Mouse (Mus musculus) monocyte, adult 2 months (primary cell): ENCODE measurements around the gene Spo11.
A peak's percentile ranks its signal among the peaks of the same experiment; 100 is the strongest.

Experiments used
- DNase-seq, 2 experiments: peaks; one replicate each; pipeline ENCODE4 v3.0.0; 2022; ENCODE audit warnings: low spot score in 2 of 2, low read depth in 1 of 2

Spo11 gene

GRCm38 (mm10) chr2:172958579-172958978 is 18.9 kb upstream of the Spo11 start:
- no peak for DNase-seq

DNA sequence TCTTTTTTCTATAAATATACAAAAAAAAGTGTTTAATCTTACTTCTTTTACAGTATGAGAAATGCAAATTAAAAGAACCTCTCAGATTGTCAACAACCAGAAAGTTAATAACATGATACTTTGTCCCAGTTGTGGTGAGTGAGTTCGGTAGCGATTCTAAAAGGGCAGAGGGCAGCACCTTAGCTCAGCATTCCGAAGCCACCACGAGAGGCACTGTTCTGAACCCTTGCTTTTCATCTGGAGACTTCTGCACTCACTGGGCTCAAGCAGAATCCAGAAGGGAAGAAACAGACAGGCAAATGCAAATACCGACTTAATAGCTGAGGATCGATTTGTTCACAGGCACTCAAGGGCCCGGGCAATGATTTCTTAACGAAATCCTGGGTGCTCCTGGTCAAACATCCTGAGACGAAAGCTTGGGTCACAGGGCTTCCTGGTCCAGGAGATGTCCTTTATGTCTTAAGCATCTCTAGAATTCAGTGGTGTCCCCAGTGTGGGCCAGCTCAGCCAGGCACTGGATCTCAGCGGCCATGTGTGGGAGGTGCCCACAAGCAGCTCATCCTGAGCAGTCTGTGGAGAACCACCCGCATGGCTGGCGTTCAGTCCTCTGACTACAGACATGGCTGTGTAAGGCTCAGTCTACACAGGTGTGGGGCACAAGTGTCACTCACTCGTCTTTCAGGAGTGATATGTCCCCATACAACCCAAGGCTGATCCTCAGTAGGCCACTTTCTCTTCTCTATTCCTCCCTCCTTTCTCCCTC is 18.3 kb upstream of the Spo11 start:
- no peak for DNase-seq

- DNase-seq = no peak
Observed at GRCm38 (mm10) chr2:172960350-172960749, 17.1 kb upstream of the Spo11 start.

DNA sequence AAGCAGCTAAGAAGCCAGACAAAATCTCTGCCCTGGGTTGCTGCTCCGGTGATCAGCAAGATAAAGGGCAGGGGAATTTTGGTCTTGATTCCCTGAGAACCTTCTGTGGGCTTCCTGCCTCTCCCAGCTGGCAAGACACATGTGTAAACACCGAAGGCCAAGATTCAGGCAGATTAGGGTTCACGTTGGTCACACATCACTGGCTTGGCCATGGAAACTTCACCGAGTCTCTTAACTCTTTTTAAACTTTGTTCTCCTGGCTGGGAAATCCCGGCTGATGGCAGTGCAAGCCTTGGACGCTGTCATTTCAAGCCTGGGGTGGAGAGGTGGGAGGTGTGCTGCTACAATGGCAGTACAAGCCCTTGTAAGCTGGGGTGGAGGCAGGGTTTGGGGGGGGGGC is 16.3 kb upstream of the Spo11 start:
- DNase-seq = no peak

DNA sequence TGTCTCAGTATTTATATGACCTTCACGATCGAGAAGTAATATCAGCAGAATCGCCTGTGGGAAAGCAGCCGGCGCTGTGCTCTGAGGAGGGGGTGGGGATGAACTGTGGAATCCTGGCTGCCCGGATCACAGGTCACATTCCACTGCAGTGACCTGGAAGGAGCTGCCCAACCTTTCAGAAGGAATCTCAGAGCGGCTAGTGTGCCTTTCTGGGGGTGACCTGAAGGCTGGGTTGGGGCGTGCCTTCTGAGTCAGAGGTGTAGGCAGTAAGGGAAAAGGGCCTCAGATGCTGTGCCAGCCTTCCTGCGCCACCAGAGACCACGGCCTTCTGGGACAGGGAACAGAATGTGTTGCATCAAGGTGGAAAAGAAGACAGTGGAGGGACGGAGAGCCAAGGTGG is 12.3 kb upstream of the Spo11 start:
- no peak for DNase-seq

DNA sequence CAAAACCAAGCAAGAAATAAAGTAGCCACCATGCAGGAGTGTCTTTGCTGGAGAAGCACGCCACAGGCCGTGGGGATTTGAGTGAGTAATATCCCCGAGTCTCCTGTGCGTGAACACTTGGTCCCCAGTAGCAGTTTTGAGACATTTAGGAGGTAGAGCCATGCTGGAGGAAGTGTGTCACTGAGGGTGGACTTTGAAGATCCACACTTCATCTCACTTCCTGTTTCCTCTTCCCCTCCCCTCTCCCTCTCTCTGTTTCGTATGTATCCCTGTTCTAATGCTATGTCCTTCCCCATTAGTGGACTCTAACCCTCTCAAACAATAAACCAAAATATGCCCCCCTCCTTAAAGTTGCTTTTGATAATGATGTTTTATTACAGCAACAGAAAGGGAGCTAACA is 11.0 kb upstream of the Spo11 start:
- no peak for DNase-seq

DNA sequence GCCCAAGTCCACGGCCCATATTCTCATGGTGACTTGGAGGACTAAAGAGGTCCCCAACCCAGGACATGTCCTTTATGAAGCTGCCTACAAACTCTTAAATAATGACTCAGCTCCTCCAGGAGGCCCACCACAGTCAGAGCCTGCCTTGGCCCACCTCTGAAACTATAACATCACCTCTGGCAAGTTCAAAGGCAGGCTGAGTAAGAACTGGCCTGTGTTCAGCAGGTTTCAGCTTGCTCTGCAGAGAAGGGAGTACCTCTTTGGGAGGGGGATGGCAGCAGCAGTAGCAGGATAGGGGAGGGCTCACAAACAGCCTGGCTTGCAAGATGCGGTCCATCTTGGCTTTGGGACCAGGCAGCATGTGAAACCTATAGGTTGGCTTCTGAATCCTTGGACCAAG is 5.6 kb upstream of the Spo11 start:
- DNase-seq = no peak

GRCm38 (mm10) chr2:172973806-172974565 is 3.5 kb upstream of the Spo11 start:
- DNase-seq = no peak

DNA sequence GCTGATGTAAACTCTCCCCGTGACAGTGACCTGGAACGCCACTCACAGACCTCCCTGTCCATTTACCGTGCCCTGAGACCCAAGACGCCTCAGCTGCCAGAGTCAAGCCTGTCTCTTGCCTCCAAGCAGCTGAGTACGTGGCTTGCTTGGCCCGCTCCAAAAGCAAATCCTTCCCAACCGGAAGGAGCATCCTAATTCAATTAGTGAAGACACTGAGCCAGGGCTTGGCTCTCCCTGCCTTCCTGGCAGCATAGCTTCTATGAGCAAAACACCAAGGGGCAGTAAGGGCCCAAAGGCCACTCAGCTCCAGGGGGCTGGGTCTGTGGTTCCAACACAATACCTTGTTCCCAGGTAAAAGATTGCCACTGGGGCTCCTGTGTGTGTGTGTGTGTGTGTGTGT is 2.8 kb upstream of the Spo11 start:
- DNase-seq = no peak

GRCm38 (mm10) chr2:172975159-172975558 is 2.3 kb upstream of the Spo11 start:
- no peak for DNase-seq

DNA sequence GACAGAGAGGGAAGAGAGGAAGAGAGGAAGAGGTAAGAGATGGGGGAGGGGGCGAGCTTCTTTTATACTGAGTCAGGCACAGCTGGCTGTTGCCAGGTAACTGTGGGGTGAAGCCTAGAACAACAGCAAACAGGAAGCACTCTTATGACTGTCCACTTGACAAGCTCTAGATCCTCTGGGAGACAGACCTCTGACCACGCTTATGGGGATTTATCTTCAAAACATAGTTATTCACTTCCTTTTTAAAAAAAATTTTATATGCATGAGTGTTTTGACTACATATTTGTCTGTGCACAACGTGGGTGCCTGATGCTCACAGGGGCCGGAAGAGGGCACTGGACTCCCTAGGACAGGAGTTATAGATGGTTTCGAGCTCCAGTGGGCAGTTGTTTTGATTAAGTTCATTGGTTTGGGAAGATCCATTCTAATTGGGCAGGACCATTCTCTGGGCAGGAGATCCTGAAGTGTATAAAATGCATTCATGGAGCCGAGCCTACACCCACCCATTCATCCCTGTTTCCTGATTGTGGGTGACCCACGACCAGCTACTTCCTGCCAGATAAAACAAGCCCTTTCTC is 750 bp upstream of the Spo11 start:
- no peak for DNase-seq

GRCm38 (mm10) chr2:172978131-172978633 is 682 bp downstream of the Spo11 start:
- DNase-seq = no peak

DNA sequence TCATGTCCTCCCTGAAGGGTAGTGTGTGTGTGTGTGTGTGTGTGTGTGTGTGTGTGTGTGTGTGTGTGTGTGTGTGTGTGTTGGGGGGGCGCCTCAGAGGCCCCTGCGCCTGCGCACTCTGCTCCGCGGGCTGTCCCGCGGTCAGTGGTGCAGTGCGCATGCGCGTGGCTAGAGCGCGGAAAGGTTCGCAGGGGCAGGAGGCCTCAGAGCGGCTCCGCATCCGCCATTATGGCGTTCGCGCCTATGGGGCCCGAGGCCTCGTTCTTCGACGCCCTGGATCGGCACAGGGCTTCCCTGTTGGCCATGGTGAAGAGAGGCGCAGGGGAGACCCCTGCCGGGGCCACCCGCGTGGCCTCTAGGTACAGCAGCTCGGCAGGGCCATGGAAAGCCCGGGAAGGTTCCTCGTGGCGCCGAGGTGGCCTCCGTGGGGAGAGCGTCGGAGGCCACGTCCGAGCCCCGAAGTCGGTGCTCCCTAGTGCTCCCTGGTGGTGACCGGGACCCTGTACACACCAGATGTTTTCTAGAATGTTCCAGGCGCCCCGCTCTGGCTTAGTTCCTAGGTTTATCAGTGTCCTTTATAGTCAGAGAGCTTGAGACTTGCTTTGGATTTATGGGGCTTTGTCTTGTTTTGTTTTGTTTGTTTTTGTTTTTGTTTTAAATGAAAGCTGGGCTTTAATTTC is 2.3 kb downstream of the Spo11 start:
- DNase-seq = no peak

DNA sequence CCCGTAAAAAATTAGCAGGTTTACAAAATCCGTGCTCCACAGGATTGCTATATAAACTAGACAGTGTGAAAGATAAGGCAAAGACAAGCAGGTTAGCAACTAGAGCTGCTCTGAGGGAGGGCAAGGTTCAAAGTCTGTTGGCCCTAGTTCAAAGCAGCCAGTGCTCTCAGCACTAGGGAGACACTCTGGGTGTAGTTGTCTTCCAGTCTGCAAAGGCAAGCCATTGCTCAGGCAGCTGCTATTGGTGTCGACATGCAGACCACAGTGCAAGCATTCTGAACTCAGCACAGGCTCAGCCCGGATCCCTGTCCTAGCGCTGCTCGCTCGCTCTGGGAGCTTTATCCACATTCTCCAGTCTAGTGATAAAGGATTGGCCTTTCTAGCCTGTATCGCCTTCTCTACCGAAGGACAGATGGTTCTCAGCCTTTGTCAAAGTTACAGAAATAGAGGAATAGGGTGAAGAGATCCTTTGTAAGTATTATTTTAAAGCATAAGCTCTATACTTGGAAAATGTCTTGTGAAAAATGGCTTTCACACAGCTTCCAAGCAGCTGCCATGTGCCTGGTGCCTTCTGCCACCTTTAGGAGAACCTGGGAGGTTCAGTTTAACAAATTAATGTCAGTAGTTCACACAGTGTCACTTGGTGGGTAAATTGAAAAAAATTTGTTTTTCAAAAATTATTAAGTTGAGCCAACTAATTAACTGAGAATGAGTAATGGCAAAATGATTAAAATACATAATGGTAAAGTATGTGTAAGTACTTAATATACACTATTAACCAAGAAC is 5.5 kb downstream of the Spo11 start:
- no peak for DNase-seq

DNA sequence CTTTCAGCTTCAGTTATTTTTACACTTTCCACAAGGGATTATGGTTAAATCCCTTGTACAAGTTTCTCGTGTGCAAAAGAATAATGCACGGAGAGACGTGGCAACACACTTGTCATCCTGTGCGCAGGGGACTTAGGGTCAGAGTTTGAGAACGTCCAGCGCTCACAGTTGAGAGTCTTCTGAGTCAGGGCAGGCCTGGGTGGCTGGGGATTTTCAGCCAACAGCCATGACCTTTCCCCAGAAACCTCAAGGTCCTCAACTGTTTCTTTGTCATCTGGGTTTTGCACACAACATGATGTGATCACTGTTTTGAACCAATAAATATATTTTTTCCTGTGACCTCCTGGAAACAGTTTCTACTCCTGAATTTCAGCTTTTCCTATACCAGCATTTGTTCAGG is 12.7 kb downstream of the Spo11 start:
- no peak for DNase-seq

DNA sequence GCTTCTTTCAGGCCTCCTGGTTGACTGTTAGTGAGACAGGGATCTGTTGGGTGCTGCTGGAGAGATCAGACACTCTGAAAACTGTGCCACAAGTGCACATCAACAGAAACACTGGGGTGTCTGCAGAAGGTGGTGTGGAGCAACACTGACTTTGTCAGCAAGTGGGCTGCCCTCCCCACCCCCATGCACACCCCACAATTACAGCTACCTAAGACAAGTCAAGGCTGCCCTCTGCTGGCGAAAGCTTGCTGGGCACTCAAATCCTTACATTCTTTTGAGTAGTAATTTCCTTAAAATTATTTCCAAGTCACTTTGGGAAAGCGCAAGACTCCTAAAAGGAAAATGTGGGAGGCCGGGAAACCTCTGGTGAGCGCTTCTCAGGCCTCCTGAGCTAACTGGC is 18.7 kb downstream of the Spo11 start:
- peak in 1 of 2 experiments; percentile 31 for DNase-seq

- no peak for DNase-seq
Observed at GRCm38 (mm10) chr2:172997748-172998147, 20.2 kb downstream of the Spo11 start.

DNA sequence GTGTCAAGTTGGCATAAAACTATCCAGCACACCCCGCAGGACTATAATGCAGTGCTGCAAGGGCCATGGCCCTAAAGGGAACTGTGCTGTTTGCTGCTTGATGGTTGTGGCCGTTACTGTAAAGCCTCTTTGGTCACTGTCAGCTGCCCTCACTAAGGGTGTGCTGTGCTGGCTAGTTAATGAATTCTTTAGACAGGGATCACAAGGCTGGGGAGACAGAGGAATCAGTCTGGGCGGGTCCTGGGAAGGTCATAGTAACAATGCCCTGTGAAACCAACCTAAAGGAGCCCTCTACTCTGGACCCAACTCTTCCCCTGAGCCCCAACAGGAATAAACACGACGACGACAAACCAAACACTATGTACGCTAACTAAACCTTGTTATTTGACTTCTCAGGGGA is 21.0 kb downstream of the Spo11 start:
- DNase-seq = no peak

GRCm38 (mm10) chr2:172999630-173000284 is 22.3 kb downstream of the Spo11 start, which contains the start of gene Rae1:
TSS of gene Rae1 (plus strand) at chr2:173000117.
- peak; percentile 94 to 99 for DNase-seq

DNA sequence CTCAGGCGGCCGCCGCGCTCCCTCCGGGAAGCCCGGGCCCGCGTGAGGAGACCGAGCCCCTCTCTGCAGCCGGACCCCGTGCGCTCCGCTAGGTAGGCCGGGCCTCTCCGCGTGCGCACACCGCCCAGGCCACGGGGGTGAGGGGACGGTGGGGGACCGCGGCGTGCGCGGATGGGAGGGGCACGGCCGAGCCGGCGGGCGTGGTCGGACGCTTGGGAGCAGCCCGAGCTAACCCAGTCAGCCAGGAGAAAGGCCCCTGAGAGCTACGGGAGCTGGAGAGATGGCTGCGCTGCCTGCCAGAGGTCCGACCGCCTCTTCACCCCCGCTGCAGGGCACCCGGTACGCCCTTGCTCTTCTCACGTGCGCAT is 22.8 kb downstream of the Spo11 start:
- DNase-seq = no peak
